Mouse (Mus musculus): ENCODE measurements around the gene H2-T3.

GRCm38 (mm10) chr17:36205862-36206261 is 15.8 kb upstream of the H2-T3 start:
- TF ChIP-seq CTCF (IDR thresholded peaks at IDR 0.05; ENCODE audit: borderline replicate concordance, control insufficient read depth, extremely low read depth, insufficient read depth, low read length, poor library complexity) (no peak), POLR2A (IDR thresholded peaks at IDR 0.05; ENCODE audit: control insufficient read depth, extremely low read depth, insufficient read depth, low read length, poor library complexity) (no peak)
